Mouse (Mus musculus): ENCODE measurements around the gene Foxo1.

GRCm38 (mm10) chr3:52245996-52246830, 21.9 kb upstream of the Foxo1 start:
- TF ChIP-seq CTCF (IDR thresholded peaks at IDR 0.05; ENCODE audit: low read depth): peak; percentile 29
- TF ChIP-seq EP300 (IDR thresholded peaks at IDR 0.05; ENCODE audit: low read depth): no peak

Data from liver, postnatal 0 days (tissue).